Mouse (Mus musculus) hindbrain, embryonic 11.5 days (tissue): Measurements from ENCODE around the gene Ms4a12. TPM values are rescaled to one million over a fixed set of nuclear protein-coding genes. Genes with fewer than 3 reads are reported as not detected.
"Not testable (repeated sequence)": the region's sequence is repeated elsewhere in the genome, so short reads cannot be mapped to it uniquely, and the experiment has no call there.

Experiments used
- ATAC-seq: fragments of 200-750 bp; cut with Nextera tagmentation; 2 replicates; pipeline ENCODE4 v1.8.0; 2017; ENCODE audit warnings: mild to moderate bottlenecking, moderate TSS enrichment, moderate library complexity; ENCODE audit not compliant: low FRiP score
- DNase-seq: peaks from one replicate; pipeline ENCODE4 v3.0.0-alpha.2; 2015; ENCODE audit warnings: low spot score
- H3K27ac ChIP-seq: fragments of 300-500 bp; sonication (generic); 2 replicates; pipeline ENCODE4 v1.5.1; 2014; ENCODE audit warnings: mild to moderate bottlenecking, low read depth, low read length
- H3K27me3 ChIP-seq: fragments of 300-500 bp; sonication (generic); 2 replicates; pipeline ENCODE4 v1.6.1; 2014; ENCODE audit warnings: mild to moderate bottlenecking, low read length, moderate library complexity, mixed read lengths; ENCODE audit not compliant: control insufficient read depth, insufficient read depth
- H3K36me3 ChIP-seq: fragments of 300-500 bp; sonication (generic); 2 replicates; pipeline ENCODE4 v1.6.1; 2014; ENCODE audit warnings: mild to moderate bottlenecking, low read length, moderate library complexity, mixed read lengths; ENCODE audit not compliant: control insufficient read depth, insufficient read depth
- H3K4me1 ChIP-seq: fragments of 300-500 bp; sonication (generic); replicated peaks from 2 replicates; pipeline ENCODE4 v1.6.1; 2014; ENCODE audit warnings: low read length, mixed read lengths; ENCODE audit not compliant: control insufficient read depth, insufficient read depth
- H3K4me2 ChIP-seq: fragments of 300-500 bp; sonication (generic); replicated peaks from 2 replicates; pipeline ENCODE4 v1.6.1; 2014; ENCODE audit warnings: mild to moderate bottlenecking, low read depth, low read length
- H3K4me3 ChIP-seq: fragments of 300-500 bp; sonication (generic); 2 replicates; pipeline ENCODE4 v1.5.1; 2014; ENCODE audit warnings: low read depth, low read length
- H3K9ac ChIP-seq: fragments of 300-500 bp; sonication (generic); 2 replicates; pipeline ENCODE4 v1.6.1; 2014; ENCODE audit warnings: low read depth, low read length
- H3K9me3 ChIP-seq: fragments of 300-500 bp; sonication (generic); 2 replicates; pipeline ENCODE4 v1.6.1; 2016; ENCODE audit warnings: low read length; ENCODE audit not compliant: control insufficient read depth
- WGBS: fragments of 180-500 bp; shearing (Covaris S2); extraction: QIAGEN DNeasy Blood & Tissue Kit; methylation state at CpG from one replicate; pipeline ENCODE4 v1.1.7; 2014; 5-methylcytosine and 5-hydroxymethylcytosine counted together
- polyA plus RNA-seq: library from polyadenylated mRNA; unstranded; fragments of >200 nt; fragmentation: Nextera tagmentation; extraction: Ambion mirVana; gene quantifications from 2 replicates; pipeline ENCODE4 v1.2.1, GENCODE M21; 2014

The Ms4a12 gene
- polyA plus RNA-seq: not detected in 2 replicates

- no peaks in the 10 kb centered on the region for H3K27me3 ChIP-seq
- H3K36me3 ChIP-seq: no peaks in the 10 kb centered on the region
- no peaks in the 10 kb centered on the region for H3K9me3 ChIP-seq
- H3K9ac ChIP-seq: no peak within 1 kb of the TSS
- 83% methylated on average over 5 of the region's 5 CpGs for WGBS
- no peak within 1 kb of the TSS for H3K4me2 ChIP-seq
- DNase-seq: no peak
- no peak within 1 kb of the TSS for H3K27ac ChIP-seq
- ATAC-seq: no peak
- no peaks in the 10 kb centered on the region for H3K4me1 ChIP-seq
- H3K4me3 ChIP-seq: no peak within 1 kb of the TSS
Observed at GRCm38 (mm10) chr19:11232348-11232747, at the start of gene Ms4a12. TSS of gene Ms4a12 (minus strand) at chr19:11232448.

- Histone ChIP-seq H3K4me2 (no peak overlapping the region), H3K27me3 (no peaks in the 10 kb centered on the region), H3K27ac (no peak overlapping the region), H3K4me3 (no peak overlapping the region), H3K9ac (no peak overlapping the region), H3K4me1 (no peaks in the 10 kb centered on the region), H3K9me3 (no peaks in the 10 kb centered on the region), H3K36me3 (no peaks in the 10 kb centered on the region)
- ATAC-seq (no peak), DNase-seq (no peak)
- 82% methylated on average over 3 of the region's 3 CpGs for WGBS
Observed at GRCm38 (mm10) chr19:11280223-11280622, 48.0 kb upstream of the Ms4a12 start.

- Histone ChIP-seq H3K36me3 (no peaks in the 10 kb centered on the region), H3K4me2 (no peak overlapping the region), H3K4me1 (no peaks in the 10 kb centered on the region), H3K27me3 (no peaks in the 10 kb centered on the region), H3K9ac (no peak overlapping the region), H3K4me3 (no peak overlapping the region), H3K9me3 (no peaks in the 10 kb centered on the region), H3K27ac (no peak overlapping the region)
- 74% methylated on average over 5 of the region's 5 CpGs for WGBS
- ATAC-seq: no peak
- no peak for DNase-seq
Observed at GRCm38 (mm10) chr19:11276431-11276830, 44.2 kb upstream of the Ms4a12 start.

GRCm38 (mm10) chr19:11266956-11267355 lies 34.7 kb upstream of the Ms4a12 start:
- no peak for DNase-seq
- no peaks in the 10 kb centered on the region for H3K27me3 ChIP-seq
- no peak overlapping the region for H3K9ac ChIP-seq
- H3K4me2 ChIP-seq: no peak overlapping the region
- no peaks in the 10 kb centered on the region for H3K9me3 ChIP-seq
- 75% methylated on average over 4 of the region's 4 CpGs for WGBS
- no peak overlapping the region for H3K4me3 ChIP-seq
- no peak for ATAC-seq
- no peak overlapping the region for H3K27ac ChIP-seq
- no peaks in the 10 kb centered on the region for H3K4me1 ChIP-seq
- no peaks in the 10 kb centered on the region for H3K36me3 ChIP-seq

GRCm38 (mm10) chr19:11266052-11266845 lies 34.0 kb upstream of the Ms4a12 start, which contains the start of gene Ms4a1:
TSS of gene Ms4a1 (minus strand) at chr19:11266241.
- Histone ChIP-seq H3K9ac (no peak within 1 kb of the TSS), H3K36me3 (no peaks in the 10 kb centered on the region), H3K4me3 (no peak within 1 kb of the TSS), H3K4me2 (no peak within 1 kb of the TSS), H3K4me1 (no peaks in the 10 kb centered on the region), H3K9me3 (no peaks in the 10 kb centered on the region), H3K27ac (no peak within 1 kb of the TSS), H3K27me3 (no peaks in the 10 kb centered on the region)
- DNase-seq: no peak
- no peak for ATAC-seq
- 78% methylated on average over 8 of the region's 8 CpGs for WGBS

GRCm38 (mm10) chr19:11264602-11265185 lies 32.4 kb upstream of the Ms4a12 start:
- no peaks in the 10 kb centered on the region for H3K9me3 ChIP-seq
- H3K36me3 ChIP-seq: no peaks in the 10 kb centered on the region
- no peak overlapping the region for H3K9ac ChIP-seq
- 89% methylated on average over 9 of the region's 9 CpGs for WGBS
- no peak overlapping the region for H3K4me3 ChIP-seq
- DNase-seq (no peak), ATAC-seq (no peak)
- no peak overlapping the region for H3K27ac ChIP-seq
- no peak overlapping the region for H3K4me2 ChIP-seq
- H3K27me3 ChIP-seq: no peaks in the 10 kb centered on the region
- no peaks in the 10 kb centered on the region for H3K4me1 ChIP-seq

- H3K4me1 ChIP-seq: no peaks in the 10 kb centered on the region
- DNase-seq: no peak
- H3K4me3 ChIP-seq: no peak overlapping the region
- H3K9me3 ChIP-seq: no peaks in the 10 kb centered on the region
- H3K27ac ChIP-seq: no peak overlapping the region
- H3K36me3 ChIP-seq: no peaks in the 10 kb centered on the region
- ATAC-seq: no peak
- no peak overlapping the region for H3K4me2 ChIP-seq
- WGBS: 89% methylated on average over 3 of the region's 3 CpGs
- no peak overlapping the region for H3K9ac ChIP-seq
- no peaks in the 10 kb centered on the region for H3K27me3 ChIP-seq
Observed at GRCm38 (mm10) chr19:11263549-11263948, 31.3 kb upstream of the Ms4a12 start.

- H3K27me3 ChIP-seq, DNase-seq, H3K9me3 ChIP-seq, H3K27ac ChIP-seq, ATAC-seq, H3K4me3 ChIP-seq, H3K36me3 ChIP-seq, H3K4me1 ChIP-seq, H3K4me2 ChIP-seq, H3K9ac ChIP-seq: not testable (repeated sequence)
- WGBS: 79% methylated on average over 4 of the region's 4 CpGs
Observed at GRCm38 (mm10) chr19:11262932-11263331, 30.7 kb upstream of the Ms4a12 start.

- Histone ChIP-seq H3K9ac (no peak overlapping the region), H3K9me3 (no peaks in the 10 kb centered on the region), H3K4me1 (no peaks in the 10 kb centered on the region), H3K4me2 (no peak overlapping the region), H3K27ac (no peak overlapping the region), H3K27me3 (no peaks in the 10 kb centered on the region), H3K4me3 (no peak overlapping the region), H3K36me3 (no peaks in the 10 kb centered on the region)
- 82% methylated on average over 2 of the region's 2 CpGs for WGBS
- no peak for ATAC-seq
- DNase-seq: no peak
Observed at GRCm38 (mm10) chr19:11261522-11261921, 29.3 kb upstream of the Ms4a12 start.
